Mouse (Mus musculus): Measurements from ENCODE around the gene Nbea.

Gene Nbea

GRCm38 (mm10) chr3:55665928-55666327 lies 517.6 kb downstream of the Nbea start:
- DNase-seq (ENCODE audit: low read depth, low spot score), result no peak

- no peak for DNase-seq (ENCODE audit: low read depth, low spot score)
Measured at GRCm38 (mm10) chr3:55664713-55665112, 518.8 kb downstream of the Nbea start.

GRCm38 (mm10) chr3:55661678-55662445 lies 521.6 kb downstream of the Nbea start:
- no peak for DNase-seq (ENCODE audit: low read depth, low spot score)

DNA sequence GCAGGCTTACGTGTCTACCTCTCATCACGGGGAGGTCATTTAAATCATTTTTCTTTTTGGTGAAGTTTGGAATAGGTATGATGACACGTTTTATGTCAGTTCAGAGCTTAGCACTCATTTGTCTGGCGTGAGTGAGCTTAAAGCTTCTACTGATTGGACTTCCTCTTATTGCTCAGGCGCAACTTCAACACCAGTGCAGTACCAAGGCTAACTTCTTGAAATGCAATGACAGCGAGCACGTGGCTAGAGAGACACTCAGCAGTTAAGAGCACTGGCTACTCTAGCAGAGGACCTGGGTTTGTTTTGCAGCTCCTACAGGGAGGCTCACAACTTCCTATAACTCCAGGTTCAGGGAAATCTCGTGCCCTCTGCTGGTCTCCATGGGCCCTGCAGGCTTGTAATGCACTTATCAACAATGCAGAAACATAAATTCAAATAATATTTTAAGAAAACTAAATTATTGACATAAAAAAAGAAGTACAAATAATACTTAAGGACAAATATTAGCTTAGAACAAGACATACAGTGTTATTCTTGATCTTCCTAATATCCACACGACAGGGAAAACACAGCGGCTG lies 523.2 kb downstream of the Nbea start:
- peak; percentile 9 for DNase-seq (ENCODE audit: low read depth, low spot score)

- no peak for DNase-seq (ENCODE audit: low read depth, low spot score)
Measured at GRCm38 (mm10) chr3:55659558-55660215, 523.8 kb downstream of the Nbea start.

DNA sequence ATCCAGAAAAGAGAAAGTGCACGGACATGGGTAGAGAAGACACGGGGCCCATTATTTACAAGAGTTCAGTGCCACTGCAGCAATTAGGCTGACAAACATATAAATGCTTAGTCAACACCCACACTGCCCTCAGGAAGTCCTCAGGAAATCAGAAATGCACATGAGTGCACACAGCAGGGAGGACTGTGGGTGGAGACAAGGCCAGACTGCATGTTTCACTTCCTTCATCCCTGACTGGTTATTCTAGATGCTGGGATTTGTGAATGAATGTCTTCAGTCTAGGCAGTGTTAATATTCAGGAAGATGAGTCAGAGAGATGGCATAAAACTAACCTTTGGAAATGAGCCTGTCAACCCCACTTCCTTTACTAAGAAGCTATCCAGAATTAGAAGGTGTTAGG lies 531.2 kb downstream of the Nbea start:
- DNase-seq (ENCODE audit: low read depth, low spot score), result no peak

GRCm38 (mm10) chr3:55651877-55652276 lies 531.6 kb downstream of the Nbea start:
- no peak for DNase-seq (ENCODE audit: low read depth, low spot score)

DNA sequence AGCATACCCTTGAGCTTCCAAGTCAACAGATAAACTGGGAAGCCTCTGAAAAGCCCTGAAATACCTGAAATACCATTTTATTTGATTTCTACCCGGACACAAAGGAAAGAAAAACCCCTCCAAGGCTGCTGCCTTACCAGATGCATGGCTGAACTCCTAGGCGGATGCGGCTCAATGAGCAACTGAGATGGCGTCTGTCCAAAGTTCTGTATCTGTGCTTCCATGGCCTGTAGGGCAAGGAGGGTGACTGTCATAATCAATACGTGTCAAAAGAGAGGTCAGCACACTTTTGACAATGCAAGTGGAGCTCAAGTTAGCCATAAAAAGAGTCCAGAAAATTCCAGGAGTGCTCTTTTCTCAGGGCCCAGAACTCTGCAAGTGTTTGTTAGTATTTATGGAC lies 534.0 kb downstream of the Nbea start:
- no peak for DNase-seq (ENCODE audit: low read depth, low spot score)

GRCm38 (mm10) chr3:55648299-55648698 lies 535.2 kb downstream of the Nbea start:
- DNase-seq (ENCODE audit: low read depth, low spot score), result no peak

DNA sequence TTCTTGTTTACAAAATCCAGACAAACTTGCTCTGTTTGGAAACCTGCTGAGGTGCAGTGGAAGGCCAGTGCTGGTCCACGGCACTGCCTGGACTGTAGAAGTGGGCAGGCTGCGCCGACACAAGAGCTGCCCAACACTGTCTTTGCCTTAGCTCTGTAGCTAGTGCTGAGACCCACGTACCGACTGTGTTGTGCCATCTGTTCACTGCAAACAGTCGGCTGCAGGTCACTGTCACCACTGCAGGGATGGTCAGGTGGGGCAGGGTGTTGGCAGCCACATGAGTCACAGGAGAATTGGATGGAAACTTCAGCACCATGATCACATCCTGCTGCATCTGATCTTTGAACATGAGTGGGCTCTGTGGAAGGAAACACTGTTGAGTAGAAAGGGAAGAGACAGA lies 536.3 kb downstream of the Nbea start:
- no peak for DNase-seq (ENCODE audit: low read depth, low spot score)

GRCm38 (mm10) chr3:55646437-55646836 lies 537.1 kb downstream of the Nbea start:
- DNase-seq (ENCODE audit: low read depth, low spot score), result no peak

GRCm38 (mm10) chr3:55644035-55644618 lies 539.4 kb downstream of the Nbea start:
- no peak for DNase-seq (ENCODE audit: low read depth, low spot score)

GRCm38 (mm10) chr3:55637660-55638059 lies 545.8 kb downstream of the Nbea start:
- DNase-seq (ENCODE audit: low read depth, low spot score), result no peak

DNA sequence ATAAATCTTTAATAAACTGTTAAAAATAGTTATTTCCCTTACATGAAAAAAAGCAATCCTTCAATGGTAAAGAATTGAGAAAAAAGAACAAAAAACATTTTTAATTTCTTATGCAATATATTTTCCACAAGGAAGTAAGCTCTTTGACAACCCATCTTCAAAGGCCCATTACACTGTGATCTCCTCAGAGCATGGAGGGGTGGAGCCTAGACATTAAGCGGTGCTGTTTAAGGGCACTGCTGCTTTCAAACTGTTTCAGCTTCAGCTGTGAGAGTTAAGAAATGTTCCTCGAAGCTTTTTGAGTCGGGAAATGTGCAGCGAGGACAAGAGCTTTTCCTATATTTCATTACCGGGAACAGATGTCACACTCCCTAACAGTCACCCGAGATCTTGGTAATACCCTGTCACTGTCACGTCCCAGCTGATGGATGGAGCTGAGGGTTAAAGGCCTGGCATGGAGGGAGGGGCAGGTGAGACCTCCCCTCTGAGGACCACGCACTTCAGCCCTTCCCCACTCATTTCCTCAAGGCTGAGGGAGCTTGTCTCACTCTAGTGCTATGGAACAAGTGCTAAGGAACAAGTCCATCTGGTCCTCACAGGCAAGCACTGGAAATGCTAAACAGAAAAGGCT lies 547.8 kb downstream of the Nbea start:
- no peak for DNase-seq (ENCODE audit: low read depth, low spot score)

GRCm38 (mm10) chr3:55627054-55627453 lies 556.4 kb downstream of the Nbea start:
- no peak for DNase-seq (ENCODE audit: low read depth, low spot score)

DNA sequence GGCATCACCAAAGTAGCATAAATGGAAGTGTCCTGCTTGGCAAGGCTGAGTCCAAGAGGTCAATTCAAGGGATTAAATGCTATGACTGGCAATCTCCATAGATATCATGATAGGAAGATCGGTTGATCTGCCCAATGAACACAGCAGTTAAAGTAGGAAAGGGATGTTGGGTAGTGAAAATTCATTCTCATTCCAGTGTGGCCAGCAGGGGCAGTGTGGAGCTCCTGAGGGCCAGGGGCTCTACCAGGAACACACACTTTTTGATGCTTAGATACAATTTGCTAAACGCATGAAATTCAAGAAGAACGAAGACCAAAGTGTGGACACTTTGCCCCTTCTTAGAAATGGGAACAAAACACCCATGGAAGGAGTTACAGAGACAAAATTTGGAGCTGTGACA lies 561.5 kb downstream of the Nbea start:
- peak; percentile 6 for DNase-seq (ENCODE audit: low read depth, low spot score)

DNA sequence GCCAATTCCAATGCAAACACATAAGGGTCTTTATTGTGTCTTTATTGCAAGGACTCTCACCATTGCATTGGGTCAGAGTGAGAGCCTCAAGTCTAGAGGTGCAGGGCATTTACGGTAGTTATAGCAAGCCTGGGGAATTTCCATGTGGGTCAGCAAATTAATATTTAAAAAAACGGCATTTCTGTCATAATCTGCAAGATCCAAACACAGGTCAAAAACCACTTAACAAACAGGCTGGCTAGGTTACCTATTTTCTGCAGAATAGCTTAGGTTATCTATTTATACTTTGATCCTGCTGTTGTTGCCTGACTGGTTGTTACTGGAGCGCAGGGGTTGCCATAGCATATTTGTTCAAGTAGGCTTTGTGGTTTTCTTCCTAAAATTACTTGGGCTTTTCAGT lies 565.1 kb downstream of the Nbea start:
- DNase-seq (ENCODE audit: low read depth, low spot score), result no peak

- DNase-seq (ENCODE audit: low read depth, low spot score), result no peak
Measured at GRCm38 (mm10) chr3:55612459-55613115, 570.9 kb downstream of the Nbea start.

DNA sequence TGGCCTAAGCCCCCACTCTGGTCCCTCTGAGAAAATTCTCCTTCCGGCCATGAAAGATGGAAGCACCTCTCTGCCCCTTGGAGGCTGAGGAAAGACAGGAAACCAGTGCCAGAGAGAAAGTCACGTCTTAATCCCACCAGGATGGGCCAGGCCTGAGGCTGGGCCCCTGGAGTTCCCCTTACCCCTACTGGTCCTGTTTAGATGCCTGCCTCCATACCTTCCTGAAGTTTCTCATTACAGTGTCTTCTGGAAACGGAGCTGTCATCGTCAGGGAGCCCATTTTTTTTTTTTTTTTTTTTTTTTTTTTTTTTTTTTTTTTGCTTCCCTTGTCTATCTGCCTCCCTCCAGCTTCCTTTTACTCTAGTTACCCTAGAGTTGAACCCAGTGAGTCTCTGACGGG lies 571.5 kb downstream of the Nbea start:
- DNase-seq (ENCODE audit: low read depth, low spot score), result no peak

- peak; percentile 25 for DNase-seq (ENCODE audit: low read depth, low spot score)
Measured at GRCm38 (mm10) chr3:55610191-55610590, 573.3 kb downstream of the Nbea start.

DNA sequence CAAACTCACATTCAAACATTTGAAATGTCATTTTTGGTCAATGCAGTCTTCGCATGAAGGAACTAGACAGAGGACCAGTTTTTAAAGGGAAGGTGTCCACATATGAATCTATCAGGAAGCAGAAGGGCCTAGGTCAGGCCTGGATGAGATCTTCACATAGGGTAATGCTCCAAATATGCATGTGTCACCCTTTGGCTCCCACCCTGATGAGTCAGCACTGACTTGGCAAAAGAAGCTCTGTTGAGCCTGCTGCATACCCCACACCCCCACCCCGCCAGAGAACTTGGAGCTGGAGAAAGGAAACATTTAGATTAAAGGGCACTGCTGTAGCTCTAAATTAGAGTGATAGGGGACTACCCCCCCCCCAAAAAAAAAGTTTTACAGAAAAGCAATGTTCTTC lies 583.2 kb downstream of the Nbea start:
- DNase-seq (ENCODE audit: low read depth, low spot score), result no peak
